Mouse (Mus musculus): Measurements from ENCODE around the gene Gnaq.

Gnaq gene

DNA sequence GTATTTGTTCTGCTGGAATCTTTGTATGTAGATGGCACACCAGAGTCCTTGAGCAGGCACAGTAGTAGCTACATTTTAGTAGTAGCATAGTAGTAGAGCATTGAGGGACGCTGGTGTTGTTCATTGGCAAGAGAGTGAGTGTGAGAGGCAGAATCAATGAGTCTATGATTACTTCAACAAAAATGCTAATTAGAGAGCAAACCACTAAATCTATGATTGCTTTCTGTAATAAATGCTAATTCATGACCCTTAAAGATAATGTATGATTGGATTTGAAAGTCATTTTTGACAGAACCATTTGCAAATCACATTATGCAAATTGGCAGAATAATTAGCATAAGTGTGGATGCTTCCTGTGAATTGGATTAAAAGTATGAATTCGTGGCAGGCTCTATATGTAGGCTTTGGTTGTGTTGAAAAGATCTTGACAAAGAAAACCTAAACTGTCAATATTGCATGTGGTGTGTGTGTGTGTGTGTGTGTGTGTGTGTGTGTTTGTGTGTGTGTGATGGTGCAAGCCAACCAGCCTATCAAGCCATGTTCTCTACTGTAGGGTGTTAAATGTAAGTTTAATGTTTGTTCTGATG is 82.9 kb downstream of the Gnaq start:
- no peak for TF ChIP-seq GATA4 (IDR thresholded peaks at IDR 0.05; ENCODE audit: insufficient replicate concordance, low read length)

DNA sequence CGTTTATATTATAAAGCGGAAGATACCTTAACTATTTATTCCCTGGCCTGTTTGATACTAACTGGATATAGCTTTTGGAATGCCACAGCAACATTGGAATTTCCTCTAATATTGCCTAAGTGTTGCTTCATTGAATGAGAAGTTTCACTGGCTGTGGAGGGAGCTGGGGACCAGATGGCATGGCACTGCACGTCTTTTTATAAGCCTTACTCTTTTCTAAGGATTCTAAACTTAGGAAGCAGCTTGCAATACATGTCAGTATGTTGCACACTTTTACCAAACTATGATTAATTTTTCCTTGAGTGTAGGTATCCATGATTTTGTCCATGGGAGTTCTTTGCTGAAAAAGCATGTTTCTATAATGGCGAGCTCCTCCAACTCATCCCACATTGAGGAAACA is 87.3 kb downstream of the Gnaq start:
- TF ChIP-seq GATA4 (IDR thresholded peaks at IDR 0.05; ENCODE audit: insufficient replicate concordance, low read length), result no peak

DNA sequence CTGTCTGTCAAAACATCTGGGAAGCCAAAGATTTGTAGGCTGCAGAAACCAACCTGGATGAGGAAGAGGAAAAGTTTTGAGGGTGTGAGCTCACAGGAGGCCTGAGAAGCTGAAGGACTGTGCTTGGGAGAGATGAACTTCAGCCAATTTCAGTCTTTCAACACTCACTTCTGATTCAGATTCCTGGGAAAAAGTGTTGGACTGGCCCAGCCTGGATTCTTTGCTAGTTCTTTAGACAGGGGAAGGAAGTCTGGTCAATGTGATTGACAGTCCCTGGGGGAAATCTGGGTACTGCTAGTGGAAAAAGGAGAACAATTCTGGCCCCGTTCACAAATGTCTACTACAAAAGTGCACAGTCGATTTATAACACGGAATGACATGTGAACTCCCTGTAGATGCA is 89.9 kb downstream of the Gnaq start:
- no peak for TF ChIP-seq GATA4 (IDR thresholded peaks at IDR 0.05; ENCODE audit: insufficient replicate concordance, low read length)

DNA sequence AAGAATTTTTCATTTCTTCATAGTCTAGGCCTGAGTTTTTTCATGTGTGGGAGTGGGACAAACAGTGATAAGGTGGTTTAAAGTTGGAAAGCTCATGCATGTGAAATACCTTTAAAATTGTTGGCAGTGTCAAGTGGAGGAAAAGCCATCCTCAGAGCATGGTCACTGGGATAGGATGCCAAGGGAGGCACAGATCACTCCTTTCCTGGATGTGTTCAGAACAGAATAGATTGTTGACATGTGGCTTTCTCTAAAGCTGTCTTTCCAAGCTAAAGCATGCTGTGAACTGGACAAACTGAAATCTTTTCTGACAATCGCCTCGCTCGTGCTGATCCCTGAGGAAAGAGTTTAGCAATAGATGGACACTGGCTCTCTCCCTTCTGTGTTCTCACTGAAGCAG is 90.5 kb downstream of the Gnaq start:
- TF ChIP-seq GATA4 (IDR thresholded peaks at IDR 0.05; ENCODE audit: insufficient replicate concordance, low read length), result no peak

DNA sequence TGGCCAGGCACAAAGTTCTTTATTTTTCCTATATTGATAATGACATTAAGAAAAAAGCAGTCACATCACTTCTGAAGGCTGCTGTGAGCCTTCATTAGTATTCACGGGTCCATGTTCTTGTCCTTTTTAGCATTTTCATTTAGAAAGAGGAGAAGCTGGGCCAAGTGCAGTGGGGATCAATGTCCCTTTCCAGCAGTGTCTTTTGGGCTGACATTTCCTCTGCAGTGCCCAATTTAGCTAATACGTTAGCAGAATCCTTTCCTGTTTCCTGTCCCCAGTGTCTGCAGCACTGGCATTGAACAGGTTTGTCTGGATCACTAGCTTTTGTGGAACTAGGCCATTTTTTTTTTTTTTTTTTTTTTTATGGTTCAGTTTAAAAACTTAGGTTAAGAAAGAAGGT is 92.2 kb downstream of the Gnaq start:
- TF ChIP-seq GATA4 (IDR thresholded peaks at IDR 0.05; ENCODE audit: insufficient replicate concordance, low read length), result no peak

DNA sequence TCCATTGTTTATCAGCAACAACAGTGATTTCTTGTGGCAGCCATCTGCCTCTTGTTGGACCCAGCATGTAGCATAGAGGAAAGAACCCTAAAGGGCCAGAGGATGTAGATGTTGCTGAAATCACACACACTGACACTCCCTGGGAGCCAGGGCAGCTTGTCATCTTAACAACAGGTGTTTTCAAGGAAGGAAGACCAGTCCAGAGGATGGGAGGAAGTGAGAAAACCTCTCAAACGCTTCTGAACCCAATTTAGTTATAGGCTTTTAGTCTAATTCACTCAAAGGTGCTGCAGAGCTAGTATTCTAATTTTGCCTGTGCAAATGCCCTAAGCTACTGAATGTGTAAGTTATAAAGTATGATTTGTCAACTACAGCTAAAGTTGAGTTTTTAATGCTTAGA is 99.0 kb downstream of the Gnaq start:
- no peak for TF ChIP-seq GATA4 (IDR thresholded peaks at IDR 0.05; ENCODE audit: insufficient replicate concordance, low read length)

DNA sequence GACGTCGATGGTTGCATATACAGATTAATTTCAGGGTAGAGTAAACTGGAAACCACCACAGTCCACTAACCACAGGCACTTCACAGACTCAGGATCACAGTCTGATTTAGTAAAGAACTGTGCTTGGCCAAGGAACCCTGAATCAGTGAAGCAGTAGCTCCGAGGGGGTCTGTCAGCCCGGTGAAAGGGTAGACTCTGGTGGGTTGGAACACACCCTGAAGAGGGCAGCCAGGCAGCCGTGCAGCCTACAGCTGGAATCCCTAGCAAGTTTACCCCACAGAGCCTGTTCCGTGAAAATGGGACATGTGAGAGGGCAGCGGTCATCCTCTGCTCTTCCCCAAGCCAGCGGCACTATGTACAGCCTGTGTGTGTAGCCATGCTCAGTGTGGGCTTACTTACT is 103.0 kb downstream of the Gnaq start:
- no peak for TF ChIP-seq GATA4 (IDR thresholded peaks at IDR 0.05; ENCODE audit: insufficient replicate concordance, low read length)

DNA sequence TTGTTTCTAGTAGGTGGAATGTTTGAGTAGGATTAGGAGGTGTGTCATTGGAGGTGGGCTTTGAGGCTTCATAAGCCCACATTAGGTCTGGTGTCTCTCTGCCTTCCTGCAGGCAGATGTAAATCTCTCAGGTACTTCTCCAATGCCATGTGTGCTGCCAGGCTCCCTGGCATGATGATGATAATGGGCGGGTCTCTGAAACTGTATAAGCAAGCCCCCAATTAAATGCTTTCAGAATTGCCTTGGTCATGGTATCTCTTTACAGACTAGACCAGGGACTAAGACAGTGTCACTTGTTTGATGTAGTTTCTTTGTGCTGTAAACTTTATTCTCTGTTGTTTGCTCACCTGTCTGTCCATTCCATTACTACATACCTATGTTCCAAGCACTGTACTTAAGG is 104.4 kb downstream of the Gnaq start:
- TF ChIP-seq GATA4 (IDR thresholded peaks at IDR 0.05; ENCODE audit: insufficient replicate concordance, low read length), result no peak

DNA sequence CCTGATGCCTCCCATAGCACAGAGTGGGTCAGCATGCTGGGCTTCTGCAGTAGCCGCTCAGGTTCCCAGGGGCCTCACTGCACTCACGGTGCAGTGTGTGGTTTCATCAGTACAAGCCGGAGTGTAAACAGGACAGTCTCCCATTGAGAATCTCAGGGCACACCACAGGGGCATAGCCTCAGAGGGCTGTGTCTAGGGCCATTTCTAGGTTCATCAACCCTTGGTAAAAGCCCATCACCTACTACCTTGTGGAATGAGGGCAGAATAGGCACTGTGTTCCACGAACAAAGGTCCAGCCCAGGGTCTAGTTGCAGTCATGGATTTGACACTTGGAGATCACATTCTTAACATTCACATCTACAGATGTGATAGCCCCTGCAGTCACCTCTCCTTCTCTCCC is 105.4 kb downstream of the Gnaq start:
- no peak for TF ChIP-seq GATA4 (IDR thresholded peaks at IDR 0.05; ENCODE audit: insufficient replicate concordance, low read length)

DNA sequence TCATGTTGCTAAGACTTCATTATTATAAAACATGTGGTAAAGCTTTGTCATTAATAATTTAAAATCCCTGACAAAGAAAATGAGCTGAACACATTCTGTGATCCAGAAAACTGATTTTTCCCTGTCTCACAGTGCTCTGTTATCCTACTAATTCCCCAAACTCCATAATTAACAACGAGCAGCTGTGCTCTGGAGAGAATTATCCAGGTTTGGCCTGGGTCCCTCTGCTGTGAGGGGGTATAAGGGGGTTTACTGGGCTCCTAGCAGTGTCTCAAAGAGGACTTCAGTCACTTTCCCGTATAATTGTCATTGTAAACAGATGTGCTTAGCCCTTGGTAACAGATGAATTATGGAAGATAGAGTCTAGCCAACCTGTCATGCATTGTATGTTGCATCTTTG is 105.9 kb downstream of the Gnaq start:
- TF ChIP-seq GATA4 (IDR thresholded peaks at IDR 0.05; ENCODE audit: insufficient replicate concordance, low read length), result no peak

DNA sequence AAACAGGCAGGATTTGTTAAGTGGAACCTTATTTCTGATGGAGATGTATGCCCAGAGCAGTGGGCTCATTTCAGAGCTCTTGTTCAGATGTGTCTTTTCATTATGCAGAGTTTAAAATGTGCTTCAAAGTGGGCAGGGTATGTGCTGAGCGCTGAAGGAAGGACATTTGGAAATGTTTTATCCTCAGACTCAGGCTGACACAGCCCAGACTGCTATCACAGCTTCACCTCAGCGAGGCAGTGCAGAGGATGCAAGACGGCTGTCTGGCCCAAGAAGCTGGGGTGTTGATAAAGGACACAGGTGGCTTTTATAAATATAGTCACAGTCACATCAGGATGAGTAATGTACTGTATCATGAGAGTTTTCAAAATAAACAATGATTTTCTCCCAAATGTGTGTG is 110.1 kb downstream of the Gnaq start:
- TF ChIP-seq GATA4 (IDR thresholded peaks at IDR 0.05; ENCODE audit: insufficient replicate concordance, low read length), result no peak

DNA sequence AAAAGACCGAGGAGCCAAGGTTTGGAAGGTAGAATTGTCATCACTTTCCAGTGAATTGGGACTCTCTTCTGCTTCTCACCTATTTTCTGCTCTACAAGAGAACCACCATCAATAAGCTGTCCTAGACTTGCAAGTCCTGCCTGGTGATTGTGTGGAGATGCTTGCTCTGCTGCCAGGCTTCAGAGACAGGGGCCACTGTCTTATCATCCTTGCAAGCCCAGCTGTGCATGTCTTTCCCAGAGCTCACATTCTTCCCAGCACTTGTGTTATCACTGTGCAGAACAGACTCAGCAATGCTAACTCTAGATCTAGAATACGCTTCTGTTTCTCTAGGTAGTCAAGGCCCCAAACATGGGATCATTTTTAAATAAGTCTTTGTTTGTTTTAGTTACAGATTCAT is 116.4 kb downstream of the Gnaq start:
- TF ChIP-seq GATA4 (IDR thresholded peaks at IDR 0.05; ENCODE audit: insufficient replicate concordance, low read length), result no peak

DNA sequence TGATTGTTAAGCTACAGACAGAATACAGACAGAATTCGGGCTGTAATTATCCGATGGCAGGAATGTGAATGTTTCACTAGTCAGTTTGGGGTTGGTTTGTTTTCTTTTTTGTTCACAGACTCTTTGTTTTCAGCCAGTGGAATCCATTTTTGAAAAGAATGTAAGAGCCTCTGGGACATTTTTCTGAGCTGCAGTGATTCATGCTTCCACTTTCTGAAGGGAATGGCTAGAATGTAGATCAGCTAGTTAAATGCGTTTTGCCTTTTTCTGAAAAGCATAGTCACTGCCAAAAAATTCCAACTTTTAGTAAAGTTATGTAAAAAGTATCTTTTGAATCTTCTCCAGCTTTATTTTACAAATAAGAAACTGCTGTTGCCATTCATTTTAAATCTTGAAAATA is 118.3 kb downstream of the Gnaq start:
- TF ChIP-seq GATA4 (IDR thresholded peaks at IDR 0.05; ENCODE audit: insufficient replicate concordance, low read length), result no peak

DNA sequence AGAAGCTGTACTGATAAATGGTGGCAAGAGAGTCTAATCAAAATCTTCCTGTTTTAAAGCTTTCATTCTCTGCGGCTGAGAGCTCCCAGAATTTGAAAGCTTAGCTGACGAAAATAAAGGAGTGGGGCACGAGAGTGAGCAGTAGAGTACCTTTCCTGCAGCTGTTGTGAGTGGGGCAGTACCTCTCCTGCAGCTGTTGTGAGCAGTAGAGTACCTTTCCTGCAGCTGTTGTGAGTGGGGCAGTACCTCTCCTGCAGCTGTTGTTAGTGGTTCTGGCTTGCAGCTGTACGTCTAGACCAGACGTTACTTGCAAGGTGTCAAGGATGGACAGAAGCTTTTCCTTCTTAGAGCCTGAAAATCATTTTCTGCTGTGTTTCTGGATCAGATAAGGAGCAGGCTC is 119.2 kb downstream of the Gnaq start:
- TF ChIP-seq GATA4 (IDR thresholded peaks at IDR 0.05; ENCODE audit: insufficient replicate concordance, low read length), result no peak

DNA sequence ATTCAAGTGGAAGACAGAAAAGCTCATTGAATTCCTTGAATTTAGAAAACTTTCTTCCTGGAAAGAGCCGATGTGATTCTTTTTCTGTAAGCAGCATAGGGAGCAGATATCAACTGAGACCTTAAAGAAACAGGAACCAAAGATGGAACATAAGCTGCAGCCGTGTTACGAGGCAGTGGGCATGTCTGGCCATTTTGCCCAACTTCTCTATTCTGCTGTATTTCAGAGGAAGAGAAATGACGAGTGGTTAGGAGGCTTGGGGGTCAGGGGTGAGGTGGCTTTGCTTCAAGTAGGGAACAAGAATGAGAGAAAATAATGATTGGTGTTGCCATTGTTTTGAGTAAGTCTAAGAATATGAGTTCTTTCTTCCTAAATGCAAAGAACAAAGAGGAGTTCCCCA is 120.1 kb downstream of the Gnaq start:
- no peak for TF ChIP-seq GATA4 (IDR thresholded peaks at IDR 0.05; ENCODE audit: insufficient replicate concordance, low read length)

DNA sequence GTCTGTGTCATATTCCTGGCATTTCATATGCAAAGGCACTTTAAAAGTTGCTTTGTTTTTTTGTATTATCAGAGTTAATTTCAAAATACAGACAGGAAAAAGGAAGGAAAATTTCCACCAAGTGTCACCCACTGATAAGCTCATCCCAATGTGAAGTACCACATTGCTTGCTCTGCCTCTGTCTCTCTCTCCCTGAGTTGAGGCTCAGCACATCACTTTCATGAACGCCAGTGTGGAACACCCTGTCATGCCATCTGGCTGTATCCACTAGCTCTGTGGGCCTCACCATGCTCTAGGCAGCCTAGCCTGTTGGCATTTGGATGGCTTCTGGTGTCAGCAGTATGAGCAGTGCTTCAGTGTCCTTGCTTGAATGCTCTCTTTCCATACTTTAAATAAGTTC is 122.2 kb downstream of the Gnaq start:
- peak; percentile 43; the same call in 1 of the 2 replicates for TF ChIP-seq GATA4 (IDR thresholded peaks at IDR 0.05; ENCODE audit: insufficient replicate concordance, low read length)

DNA sequence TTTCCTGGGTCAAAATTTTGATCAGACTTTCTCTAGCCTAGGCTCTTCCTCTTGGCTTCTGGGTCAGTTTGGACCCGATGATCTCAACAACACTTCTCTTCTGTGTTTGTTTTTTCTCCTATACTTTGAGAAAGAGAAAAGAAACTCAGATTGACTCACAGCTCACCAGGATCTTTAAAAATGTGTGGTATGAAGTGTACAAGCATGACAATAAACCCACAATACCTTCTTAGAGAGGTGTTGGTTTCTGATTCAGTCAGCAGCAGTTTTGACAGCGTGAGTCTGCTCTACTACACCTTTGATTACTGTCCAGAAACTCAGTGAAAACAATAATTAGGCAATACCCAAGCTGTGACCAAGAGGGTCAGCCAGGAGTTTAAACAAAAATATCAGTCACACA is 122.7 kb downstream of the Gnaq start:
- no peak for TF ChIP-seq GATA4 (IDR thresholded peaks at IDR 0.05; ENCODE audit: insufficient replicate concordance, low read length)

All from liver, adult (tissue).